Mouse (Mus musculus) brain, adult 2 months (tissue): ENCODE results near the gene Fahd1.
A peak's percentile ranks its signal among the peaks of the same experiment; 100 is the strongest.

Experiments used
- DNase-seq: peaks from one replicate; pipeline ENCODE4 v3.0.0; 2011; ENCODE audit warnings: low read depth, low spot score

The Fahd1 gene

DNA sequence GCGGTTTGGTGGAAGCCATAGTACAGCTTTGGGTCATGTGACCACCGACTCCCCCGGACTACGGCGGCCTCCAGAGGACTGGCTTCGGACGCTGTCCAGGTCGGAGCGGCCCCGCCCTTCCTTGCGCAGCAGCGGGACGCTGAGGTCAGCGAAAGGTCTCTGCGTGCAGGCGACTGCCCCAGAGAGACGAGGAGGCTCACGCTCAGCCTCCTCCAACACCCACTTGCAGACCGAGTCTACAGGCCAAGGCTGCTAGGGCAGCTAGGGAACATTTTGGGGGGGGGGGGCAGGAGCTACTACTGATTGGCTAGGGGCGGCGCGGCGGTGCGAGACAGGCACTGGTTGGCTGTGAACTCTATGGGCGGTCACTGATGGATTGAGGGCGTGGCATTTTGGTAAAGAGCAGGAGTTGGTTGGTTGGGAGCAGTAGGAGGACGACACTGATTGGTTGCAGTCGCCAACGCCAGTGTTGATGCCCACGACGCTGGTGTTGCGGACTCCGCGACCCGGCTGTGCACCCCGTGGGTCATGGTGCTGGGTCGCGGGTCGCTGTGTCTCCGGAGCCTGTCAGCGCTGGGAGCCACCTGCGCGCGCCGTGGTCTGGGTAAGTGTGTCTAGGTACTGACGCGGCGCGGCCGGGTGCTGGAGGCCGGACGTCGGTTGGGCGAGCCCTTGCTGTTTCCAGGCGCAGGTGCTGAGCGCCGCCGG, at the start of gene Fahd1:
Gene Fahd1 (minus strand): TSS at position 300 of the 708 bp plus-strand sequence.
- peak; percentile 99 for DNase-seq

DNA sequence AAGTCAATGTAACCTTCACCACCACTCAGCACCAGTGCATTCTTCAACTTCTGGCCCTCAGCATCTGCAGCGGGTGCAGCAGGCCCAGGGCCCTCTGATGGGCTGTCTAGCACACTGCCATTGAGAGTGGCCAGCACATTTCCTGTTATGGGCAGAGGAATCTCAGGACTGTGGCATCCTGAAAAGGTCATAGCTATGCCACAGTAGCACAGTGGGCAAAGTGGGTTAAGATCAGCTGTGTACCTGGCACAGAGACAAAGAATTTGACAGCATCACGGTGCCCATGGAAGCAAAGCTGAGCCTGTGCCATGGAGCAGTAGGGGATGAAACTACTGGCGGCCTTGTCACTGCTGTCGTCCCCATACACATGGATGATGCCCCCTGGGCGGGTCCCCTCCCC, 49.0 kb upstream of the Fahd1 start:
- DNase-seq = no peak

DNA sequence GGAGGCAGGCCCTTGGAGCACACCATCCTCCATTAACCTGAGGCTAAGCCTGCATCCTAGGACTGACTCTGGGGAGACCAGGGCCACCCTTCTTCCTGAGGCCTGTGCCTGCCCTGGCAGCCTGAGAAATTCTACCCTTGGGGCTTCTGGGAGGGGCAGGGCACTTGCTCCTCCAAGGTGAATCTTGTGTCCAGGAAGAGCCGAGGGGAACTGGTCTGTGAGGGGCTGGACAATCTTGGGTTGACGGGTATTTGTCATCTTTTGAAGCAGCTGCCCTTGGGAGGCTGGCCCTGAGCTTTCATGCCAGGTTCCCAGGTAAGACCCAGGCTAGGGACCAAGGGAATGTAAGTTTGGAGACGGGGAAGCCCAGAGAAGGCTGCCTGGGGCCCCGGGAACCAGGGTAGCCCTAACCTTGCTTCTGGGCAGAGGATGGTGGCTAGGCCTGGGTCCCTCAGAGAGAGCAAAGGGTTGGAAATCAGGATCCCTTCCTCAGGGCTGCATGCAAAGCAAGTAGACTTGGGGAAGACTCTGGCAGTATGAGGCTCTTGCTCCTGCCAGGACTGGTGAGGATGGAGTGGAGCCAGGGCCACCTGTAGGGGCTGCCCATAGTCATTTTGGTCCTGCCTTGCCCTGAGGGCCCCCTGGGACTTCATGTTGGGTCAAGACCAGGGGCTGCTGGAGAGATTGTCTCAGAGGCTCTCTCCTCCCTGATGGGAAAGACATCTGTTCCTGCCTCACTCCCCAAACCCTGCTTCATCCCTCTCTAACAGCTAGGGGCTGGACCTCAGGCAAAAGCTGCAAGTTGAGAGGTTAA, 48.1 kb upstream of the Fahd1 start:
- no peak for DNase-seq

DNA sequence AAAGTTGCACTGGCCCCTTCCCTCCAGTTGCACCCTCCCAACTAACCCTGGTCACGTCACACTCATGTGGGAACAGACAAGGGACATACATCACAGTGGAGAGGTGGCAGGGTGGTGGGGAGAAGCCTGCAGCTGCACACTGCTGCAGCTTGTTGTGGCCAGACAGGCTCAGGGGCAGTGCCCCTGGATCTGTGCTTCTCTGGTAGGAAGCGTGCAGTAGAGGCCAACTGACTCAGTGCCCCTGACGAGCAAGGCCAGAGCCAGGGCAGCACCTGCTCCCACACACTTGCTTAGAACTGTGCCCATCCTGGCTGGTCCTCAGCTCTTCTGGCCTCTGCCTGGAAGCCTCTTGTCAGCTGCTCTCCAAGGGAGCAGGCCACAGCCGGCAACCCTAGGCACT, 47.4 kb upstream of the Fahd1 start:
- DNase-seq = no peak

DNA sequence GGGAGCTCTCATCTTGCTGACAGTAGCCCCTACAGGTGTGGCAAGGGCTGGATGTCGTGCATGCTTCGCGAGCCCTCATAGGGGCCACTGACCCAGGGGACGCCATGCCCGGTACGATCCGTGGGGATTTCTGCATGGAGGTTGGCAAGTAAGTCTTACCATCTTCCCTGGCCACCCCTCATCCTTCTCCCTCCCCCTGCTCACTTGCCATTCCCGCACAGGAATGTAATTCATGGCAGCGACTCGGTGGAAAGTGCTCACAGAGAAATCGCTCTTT, 46.8 kb upstream of the Fahd1 start:
- no peak for DNase-seq

DNA sequence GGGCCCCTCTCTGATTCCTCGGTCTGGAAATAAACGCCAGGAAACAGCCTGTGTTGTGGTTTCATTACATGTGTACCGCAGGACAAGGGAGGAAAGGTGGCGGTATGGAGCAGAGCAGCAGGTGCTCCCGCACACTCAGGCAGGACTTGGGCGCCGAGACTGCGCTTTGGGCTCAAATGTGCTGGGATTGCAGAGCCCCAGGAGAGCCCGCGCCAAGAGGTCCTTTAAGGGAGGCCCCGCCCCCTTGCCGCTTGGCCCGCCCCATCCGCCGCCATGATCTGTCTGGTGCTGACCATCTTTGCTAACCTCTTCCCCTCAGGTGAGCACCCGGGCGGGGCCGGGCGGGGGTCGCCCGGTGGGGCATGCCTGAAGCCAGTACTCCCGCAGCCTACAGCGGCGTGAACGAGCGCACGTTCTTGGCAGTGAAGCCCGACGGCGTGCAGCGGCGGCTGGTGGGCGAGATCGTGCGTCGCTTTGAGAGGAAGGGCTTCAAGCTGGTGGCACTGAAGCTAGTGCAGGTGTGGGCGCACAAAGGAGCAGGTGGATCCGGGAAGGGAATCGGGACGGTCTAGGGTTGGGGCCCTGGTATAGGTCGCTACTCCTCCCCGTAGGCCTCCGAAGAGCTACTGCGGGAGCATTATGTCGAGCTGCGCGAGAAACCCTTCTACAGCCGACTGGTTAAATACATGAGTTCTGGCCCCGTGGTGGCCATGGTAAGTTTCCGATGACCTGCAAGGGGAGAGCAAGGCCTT, 46.3 kb upstream of the Fahd1 start, which contains the start of gene Nme3:
Gene Nme3 (plus strand): TSS at position 260 of the 752 bp plus-strand sequence.
- peak; percentile 88 for DNase-seq

DNA sequence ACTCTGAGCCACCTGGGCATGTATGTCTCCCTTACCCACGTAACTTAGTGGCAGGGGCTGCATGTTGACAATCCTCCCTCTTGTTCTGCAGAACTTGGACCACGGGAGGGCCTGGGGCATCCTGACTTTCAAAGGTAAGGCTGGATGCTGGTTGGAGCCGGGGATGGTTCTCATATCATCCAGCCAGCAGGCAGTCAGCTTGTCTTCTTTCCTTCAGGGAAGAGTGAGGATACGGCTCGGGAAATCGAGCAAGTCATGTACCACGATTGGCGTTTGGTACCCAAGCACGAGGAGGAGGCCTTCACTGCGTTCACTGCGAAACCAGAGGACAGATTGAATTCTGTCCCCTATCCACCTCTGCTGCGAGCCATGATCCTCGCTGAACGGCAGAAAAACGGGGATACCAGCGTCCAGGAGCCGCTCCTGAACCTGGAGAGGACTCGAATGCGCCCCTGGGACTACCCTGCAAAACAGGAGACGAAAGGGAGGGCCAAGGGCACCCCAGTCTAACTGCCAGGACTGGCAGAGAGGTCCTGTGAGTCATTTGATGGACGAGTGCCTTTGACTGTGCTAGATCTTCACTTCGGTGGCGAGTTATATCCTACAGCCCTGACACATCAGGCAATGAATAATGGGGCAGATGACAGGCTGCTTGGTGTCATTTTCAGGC, 45.5 kb upstream of the Fahd1 start:
- DNase-seq = no peak

DNA sequence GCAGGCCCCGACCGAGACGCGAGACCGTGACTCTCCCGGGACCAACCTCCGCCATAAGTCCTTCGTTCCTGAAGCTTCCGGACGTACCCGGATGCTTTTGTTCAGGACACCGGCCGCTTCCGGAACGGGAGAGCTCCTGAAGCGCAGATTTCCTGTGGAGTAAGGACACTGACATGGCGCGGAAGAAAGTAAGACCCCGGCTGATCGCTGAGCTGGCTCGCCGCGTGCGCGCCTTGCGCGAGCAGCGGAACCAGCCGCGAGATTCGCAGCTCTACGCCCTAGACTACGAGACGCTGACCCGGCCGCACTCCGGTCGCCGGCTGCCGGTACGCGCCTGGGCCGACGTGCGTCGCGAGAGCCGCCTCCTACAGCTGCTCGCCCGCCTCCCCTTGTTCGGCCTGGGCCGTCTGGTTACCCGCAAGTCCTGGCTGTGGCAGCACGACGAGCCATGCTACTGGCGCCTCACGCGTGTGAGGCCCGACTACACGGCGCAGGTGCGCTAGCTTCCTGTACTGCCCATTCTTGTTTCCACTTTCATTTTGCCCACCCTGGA, 44.9 kb upstream of the Fahd1 start, which contains the start of the genes Eme2 and Mrps34:
Gene Eme2 (minus strand): TSS at position 93 of the 553 bp plus-strand sequence.
Gene Mrps34 (plus strand): TSS at position 122 of the 553 bp plus-strand sequence.
- DNase-seq = peak; percentile 97

DNA sequence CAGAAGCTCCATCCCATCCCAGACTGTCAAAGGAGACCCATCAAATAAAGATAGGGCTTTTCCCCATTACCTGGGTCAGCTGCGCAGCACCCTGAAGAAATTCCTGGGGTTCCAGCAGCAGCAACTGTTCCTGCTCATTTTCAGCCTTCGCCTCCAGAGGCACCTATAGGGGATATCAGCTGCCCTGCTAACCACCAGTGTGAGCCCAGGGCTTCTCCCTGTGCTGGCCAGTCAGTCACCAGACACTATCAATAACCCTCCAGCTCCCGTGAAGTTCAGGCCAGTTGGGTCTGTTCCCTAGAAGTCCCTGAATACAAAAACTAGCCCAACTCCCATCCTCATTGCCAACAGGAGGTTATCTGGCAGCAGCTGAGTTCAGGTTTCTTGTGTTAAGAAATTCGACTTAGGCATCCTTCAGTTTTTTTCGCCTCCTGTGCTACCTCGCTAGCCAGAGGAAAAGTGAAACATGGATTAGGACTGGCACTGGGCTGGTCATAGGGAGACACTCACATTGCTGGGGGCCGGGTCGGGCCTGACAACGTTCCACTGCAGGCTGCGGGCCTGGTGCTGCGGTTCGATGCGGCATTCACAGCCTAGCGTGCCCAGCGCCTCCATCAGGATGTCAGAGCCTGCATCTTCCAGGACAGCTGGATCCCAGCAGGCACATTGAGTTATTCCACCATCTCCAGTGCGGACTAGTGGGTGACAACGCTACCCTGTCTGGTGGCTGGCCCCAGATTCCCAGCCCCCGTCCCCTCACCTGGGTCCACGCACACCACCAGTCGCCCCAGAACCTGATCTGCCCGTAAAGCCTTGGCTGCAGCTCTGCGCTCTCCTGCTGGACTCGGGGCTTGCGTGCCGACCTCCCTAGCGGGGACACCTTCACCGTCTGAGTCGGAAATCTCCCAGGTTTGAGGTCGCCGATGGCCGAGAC, 44.2 kb upstream of the Fahd1 start:
- DNase-seq = peak; percentile 41

DNA sequence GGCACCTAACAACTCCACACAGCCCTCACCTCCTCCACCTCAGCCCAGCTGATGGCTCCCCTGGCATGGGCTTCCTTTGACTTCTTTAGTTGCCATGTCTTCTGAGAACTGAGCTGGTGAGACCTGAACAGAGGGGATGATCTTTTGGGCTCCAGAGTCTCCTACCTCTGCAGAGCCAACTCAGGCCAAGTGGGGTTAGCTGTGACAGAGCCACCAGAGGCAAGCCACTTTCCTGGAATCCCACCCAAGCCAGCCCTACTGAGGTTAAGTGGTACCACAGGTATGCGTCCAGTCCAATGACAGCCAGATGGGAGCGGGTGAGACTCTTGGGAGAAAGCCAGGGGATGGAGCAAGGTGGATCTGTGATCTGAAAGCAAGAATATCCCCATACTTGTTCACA, 43.1 kb upstream of the Fahd1 start:
- no peak for DNase-seq

DNA sequence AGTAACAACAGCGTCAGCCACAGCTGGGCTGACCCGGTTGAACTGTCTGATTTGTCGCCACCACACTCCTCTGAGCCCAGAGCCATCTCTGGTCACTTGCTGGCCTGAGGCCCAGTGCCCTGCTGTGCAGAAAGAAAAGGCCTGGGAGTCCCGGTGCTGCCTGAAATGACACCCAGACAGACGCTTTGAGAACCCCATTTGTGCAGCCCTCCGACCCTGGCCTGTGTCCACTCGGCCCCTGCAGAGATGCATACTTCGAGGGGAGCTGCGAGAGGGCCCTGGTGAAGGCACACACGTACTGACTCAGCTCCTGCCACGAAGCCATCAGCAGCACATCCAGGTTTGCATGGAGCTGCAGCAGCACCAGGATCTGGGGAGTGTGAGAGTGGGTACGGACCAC, 42.6 kb upstream of the Fahd1 start:
- no peak for DNase-seq

DNA sequence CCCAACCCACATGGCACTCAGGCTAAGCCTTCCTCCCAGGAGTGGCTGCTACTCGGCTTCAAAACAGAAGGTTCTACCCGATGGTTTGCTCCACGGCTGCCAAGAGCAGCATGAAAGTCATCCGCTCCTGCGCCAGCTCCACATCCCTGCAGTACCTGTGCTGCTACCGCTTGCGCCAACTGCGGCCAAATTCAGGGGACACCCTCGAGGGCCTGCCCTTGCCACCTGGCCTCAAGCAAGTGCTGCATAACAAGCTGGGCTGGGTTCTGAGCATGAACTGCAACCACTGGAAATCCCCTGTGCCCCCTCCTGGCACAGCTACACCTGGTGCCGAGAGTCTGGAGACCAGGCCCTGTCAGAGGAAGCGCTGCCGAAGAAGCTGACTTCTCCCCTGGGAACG, 41.2 kb upstream of the Fahd1 start:
- peak; percentile 89 for DNase-seq

DNA sequence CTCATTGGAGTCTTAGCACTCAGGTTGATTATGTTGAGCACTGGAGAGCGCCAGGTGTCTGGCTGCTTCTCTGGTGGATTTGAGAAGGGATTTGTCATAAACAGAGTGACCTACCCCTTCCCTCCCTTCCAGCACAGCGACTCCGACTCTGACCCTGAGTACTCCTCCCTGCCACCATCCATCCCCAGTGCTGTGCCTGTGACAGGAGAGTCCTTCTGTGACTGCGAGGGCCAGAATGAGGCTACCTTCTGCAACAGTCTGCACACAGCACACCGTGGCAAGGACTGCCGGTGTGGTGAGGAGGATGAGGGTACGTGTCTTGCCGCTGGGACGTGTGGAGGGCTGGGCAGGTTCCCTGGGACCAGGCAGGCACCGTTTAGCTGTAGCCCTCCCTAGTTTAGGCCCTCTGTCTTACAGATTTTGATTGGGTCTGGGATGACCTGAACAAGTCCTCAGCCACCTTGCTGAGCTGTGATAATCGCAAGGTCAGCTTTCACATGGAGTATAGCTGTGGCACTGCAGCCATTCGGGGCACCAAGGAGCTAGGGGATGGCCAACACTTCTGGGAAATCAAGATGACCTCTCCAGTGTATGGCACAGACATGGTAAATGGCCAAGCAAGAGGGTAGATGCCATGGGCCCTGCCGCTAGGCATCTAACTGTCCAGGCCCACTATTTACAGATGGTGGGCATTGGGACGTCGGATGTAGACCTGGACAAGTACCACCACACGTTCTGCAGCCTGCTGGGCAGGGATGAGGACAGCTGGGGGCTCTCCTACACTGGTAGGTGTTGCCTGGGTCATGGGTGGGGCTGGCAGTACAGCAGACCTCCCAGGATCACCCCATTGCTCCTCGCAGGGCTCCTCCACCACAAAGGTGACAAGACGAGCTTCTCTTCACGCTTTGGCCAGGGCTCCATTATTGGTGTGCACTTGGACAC, 40.3 kb upstream of the Fahd1 start:
- no peak for DNase-seq

DNA sequence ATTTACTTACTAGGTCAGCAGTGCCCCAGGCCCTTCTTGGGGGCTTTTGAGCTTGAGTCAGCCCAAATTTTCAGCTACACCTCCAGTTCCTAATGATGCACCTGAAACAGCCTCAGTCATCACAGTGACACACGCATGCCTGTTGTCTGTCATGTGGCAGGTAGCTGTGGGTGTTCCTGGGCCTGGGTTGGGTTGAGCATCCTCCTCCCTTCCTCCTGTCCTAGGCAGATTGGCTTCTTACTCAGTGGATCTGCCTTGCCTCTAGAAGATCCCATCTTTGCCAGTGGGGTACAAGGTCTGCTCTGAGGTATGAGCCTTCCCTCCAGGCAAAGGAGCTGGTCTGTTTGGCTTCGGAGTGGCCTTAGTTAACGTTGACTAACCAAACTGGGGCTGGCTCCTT, 38.7 kb upstream of the Fahd1 start:
- DNase-seq = no peak

DNA sequence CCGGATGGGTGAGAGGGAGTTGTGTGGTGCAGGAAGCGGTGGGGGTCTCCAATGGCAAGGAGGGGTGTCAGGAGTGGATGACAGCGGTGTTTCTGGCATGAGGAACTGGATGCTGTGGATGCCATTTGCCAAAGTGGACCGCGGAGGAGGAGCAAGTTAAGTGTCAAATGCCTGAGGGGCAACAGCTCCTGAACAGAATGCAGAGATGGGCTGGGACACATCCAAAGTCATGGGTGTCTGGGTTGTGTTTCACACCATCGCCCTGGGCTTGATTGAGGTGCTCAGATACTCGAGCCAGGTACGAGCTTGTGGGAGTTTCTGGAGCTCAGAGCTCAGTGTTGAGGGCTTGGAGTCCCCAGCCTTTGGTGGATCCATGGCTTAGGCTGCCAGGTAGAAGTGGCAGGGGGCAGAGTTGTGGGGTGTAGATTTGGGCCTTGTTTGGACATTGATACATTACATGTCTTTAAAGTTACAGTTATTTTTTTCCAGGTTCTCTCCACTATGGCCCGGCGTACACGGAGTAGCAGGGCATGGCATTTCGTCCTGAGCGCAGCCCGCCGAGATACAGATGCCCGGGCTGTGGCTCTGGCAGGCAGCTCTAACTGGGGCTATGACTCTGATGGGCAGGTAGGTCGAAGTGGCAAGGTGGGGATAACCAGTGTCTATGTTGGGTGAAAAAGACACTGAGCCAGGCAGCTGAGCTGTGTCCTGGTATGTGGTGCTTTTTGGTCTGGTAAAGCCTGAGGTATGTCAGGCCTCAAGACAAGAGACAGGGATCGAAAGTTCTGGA, 37.3 kb upstream of the Fahd1 start:
- DNase-seq = peak; percentile 49

DNA sequence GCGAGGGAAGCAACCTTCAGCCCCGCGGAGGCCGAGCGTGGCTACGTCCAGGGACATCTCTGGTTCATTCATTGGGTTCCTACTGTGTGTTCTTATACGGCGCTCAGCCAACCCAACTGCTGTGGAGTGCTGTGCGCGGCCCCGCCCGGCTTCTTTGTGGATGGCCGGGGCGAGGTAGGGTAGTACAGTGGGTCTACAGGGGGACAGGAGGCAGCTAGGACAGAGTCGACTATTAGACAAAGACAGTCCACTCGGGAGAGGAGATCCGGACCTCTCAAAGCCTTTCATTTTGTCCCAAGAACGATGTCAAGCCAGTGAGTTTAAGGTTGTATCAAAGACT, 36.7 kb upstream of the Fahd1 start:
- DNase-seq = no peak

DNA sequence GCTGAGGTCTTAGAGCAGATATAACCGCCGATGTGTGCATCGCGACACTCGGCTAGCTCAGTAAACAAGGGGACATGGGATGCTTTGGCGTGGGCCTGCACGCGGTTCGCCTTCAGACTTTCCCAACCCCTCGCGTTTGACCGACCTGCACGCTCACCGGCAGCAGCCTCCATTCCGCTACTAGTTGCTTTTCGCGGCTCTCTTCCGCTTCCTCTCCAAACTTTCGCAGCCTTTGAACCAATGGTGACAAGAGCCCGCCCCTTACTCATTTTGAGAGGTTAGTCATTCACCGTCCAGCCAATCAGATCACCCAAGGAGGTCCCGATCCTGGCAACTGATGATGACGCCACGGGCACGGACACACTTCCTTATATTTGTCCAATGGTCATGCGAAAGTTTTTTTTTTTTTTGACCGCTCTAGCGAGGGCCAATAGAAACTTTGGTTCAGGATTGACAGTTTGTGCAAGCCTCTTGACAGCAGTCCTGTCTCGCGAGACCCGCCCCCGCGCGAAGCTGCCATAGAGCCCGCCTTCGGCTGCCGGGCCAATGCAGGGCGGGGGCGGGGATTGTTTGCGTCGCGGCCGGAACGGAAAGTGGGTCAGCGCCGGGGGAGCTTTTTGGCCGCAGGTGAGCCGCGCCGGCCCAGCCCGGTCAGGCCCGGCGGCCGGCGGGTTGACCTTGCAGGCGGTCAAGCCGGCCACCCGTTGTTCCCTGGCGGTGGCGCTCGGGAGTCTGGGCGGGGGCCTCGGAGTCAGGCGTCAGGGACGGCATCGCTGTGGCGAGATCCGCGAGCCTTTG, 36.2 kb upstream of the Fahd1 start, which contains the start of the genes Nubp2 and Spsb3:
Gene Nubp2 (minus strand): TSS at position 216 of the 798 bp plus-strand sequence.
Gene Spsb3 (plus strand): TSS at position 510 of the 798 bp plus-strand sequence.
- DNase-seq = peak; percentile 100
